Mouse (Mus musculus) forebrain, embryonic 15.5 days (tissue): ENCODE measurements at regions not wholly inside any gene's neighbourhood (a gene's known extent, or its start where the extent isn't known, plus 50 kb on each side); places are given as distances from the start of the nearest gene placed in this dataset.

Experiments used
- ATAC-seq: fragments of 200-750 bp; cut with Nextera tagmentation; replicated peaks from 2 replicates; pipeline ENCODE4 v1.8.0; 2017; ENCODE audit warnings: mild to moderate bottlenecking, moderate TSS enrichment, moderate library complexity
- H3K27ac ChIP-seq: fragments of 300-500 bp; sonication (generic); replicated peaks from 2 replicates; pipeline ENCODE4 v1.5.1; 2015; ENCODE audit warnings: mild to moderate bottlenecking, inconsistent platforms
- H3K27me3 ChIP-seq: fragments of 300-500 bp; sonication (generic); 2 replicates; pipeline ENCODE4 v1.6.1; 2015; ENCODE audit warnings: inconsistent platforms
- H3K36me3 ChIP-seq: fragments of 300-500 bp; sonication (generic); 2 replicates; pipeline ENCODE4 v1.6.1; 2015; ENCODE audit warnings: mild to moderate bottlenecking, inconsistent platforms
- H3K4me1 ChIP-seq: fragments of 300-500 bp; sonication (generic); 2 replicates; pipeline ENCODE4 v1.6.1; 2015; ENCODE audit warnings: inconsistent platforms
- H3K4me2 ChIP-seq: fragments of 300-500 bp; sonication (generic); replicated peaks from 2 replicates; pipeline ENCODE4 v1.6.1; 2015; ENCODE audit warnings: mild to moderate bottlenecking, inconsistent platforms
- H3K4me3 ChIP-seq: fragments of 300-500 bp; sonication (generic); 2 replicates; pipeline ENCODE4 v1.5.1; 2015; ENCODE audit warnings: mild to moderate bottlenecking, inconsistent platforms
- H3K9ac ChIP-seq: fragments of 300-500 bp; sonication (generic); replicated peaks from 2 replicates; pipeline ENCODE4 v1.6.1; 2015; ENCODE audit warnings: mild to moderate bottlenecking, inconsistent platforms
- H3K9me3 ChIP-seq: fragments of 300-500 bp; sonication (generic); 2 replicates; pipeline ENCODE4 v1.6.1; 2016; ENCODE audit warnings: inconsistent platforms
- WGBS: fragments of 180-500 bp; shearing (Covaris S2); methylation state at CpG from one replicate; pipeline ENCODE4 v1.1.7; 2015; ENCODE audit warnings: mixed read lengths; 5-methylcytosine and 5-hydroxymethylcytosine counted together

DNA sequence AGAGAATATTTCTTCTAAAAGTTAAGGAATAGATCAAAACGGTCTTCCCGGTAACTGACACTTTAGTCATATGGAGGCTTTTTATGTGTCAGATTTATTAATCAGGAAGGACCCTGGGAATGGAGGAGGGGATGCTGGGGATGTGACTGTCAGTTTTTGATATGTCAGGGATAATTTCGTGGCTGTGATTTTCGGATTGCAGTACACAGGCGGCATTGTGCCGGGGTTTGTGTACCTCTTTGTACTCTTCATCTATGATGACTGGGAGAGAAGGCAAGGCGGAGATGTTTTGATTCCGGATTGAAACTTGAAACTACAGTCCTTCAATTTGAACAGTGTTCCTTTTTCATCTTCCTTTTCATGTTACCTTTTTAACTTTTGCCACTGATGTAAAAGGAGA lies 344.2 kb downstream of the Mdfic start:
- no peak overlapping the region for H3K4me3 ChIP-seq
- H3K9ac ChIP-seq, result no peak overlapping the region
- no peaks in the 10 kb centered on the region for H3K9me3 ChIP-seq
- H3K4me1 ChIP-seq, result no peaks in the 10 kb centered on the region
- 76% methylated on average over 8 of the region's 8 CpGs for WGBS
- H3K27me3 ChIP-seq, result no peaks in the 10 kb centered on the region
- H3K27ac ChIP-seq, result no peak overlapping the region
- H3K4me2 ChIP-seq, result no peak overlapping the region
- ATAC-seq, result no peak
- no peaks in the 10 kb centered on the region for H3K36me3 ChIP-seq

DNA sequence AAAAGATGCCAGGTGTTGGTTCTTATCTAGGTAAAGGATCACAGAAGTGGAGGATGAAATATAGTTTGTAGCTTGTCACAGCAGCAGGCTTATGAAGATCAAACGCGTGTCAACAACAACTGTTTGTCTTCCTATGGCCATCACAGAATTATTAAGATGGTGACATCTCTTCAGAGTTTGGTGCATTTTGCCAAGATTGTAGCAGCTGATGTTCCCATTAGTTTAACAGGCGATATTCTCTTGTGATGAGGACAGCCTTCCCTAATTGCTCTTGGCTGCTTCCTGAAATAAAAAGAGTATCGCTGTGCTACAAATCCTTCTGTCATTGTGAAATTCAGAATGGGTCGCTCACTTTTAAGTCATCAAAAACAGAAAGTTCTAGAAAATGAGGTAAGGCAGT lies 344.7 kb downstream of the Mdfic start:
- H3K27me3 ChIP-seq, result no peaks in the 10 kb centered on the region
- H3K9me3 ChIP-seq, result no peaks in the 10 kb centered on the region
- H3K4me3 ChIP-seq, result no peak overlapping the region
- 64% methylated on average over 5 of the region's 5 CpGs for WGBS
- H3K4me1 ChIP-seq, result no peaks in the 10 kb centered on the region
- no peak overlapping the region for H3K27ac ChIP-seq
- H3K9ac ChIP-seq, result no peak overlapping the region
- no peaks in the 10 kb centered on the region for H3K36me3 ChIP-seq
- H3K4me2 ChIP-seq, result no peak overlapping the region
- no peak for ATAC-seq

DNA sequence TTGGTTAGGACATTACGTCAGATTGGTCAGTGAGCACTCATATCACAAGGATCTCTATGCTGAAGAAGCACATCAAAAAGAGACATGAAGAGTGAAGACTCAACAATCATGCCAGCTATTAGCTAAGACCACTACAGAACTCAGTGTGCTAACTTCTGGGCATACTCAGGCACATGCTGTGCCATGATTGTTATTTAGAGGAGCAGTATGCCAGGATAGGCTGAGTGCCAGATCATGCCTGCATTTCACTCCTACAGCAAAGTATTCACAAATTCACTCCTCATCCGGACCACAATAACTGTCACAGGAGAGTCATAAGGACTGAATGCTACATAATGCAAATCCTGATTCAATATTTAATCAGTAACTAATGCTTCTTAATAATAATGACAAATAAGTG lies 355.8 kb downstream of the Mdfic start:
- ATAC-seq, result peak; percentile 49; the same call in 1 of the 2 replicates
- Histone ChIP-seq H3K36me3 (no peaks in the 10 kb centered on the region), H3K27ac (no peak overlapping the region), H3K9ac (no peak overlapping the region), H3K4me1 (peaks cover 16% of the 10 kb centered on the region), H3K4me2 (no peak overlapping the region), H3K4me3 (no peak overlapping the region), H3K9me3 (no peaks in the 10 kb centered on the region), H3K27me3 (no peaks in the 10 kb centered on the region)
- 68% methylated on average over 2 of the region's 2 CpGs for WGBS

DNA sequence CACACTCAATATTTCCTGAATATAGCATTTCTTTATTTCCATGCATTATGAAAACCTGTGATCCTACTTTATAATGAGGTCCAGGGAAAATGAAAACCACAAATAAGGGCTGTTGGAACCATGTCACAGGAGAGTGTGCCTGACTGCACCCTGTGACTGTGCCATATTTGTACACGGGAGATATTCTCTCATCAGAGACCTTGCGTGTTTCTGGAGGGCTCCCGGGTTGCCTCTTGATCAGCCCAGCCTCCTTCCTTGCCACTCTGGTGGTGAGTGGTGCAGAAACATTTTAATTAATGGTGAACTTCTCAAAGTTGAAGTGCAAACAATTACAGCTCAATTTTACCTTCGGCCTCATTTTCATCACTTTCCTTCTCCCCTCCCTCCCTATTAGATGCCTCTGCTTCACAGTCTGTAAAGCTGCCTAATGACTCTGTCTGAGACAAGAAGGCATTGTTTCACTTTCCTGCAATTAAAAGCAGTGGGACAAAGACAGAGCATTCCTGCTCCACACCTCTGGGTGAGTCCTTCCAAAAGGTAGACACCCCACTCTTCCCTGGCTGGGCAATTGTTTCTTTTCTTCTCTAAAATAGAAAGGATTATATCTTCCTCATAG lies 356.8 kb downstream of the Mdfic start:
- H3K36me3 ChIP-seq, result no peaks in the 10 kb centered on the region
- H3K4me2 ChIP-seq, result no peak overlapping the region
- ATAC-seq, result peak; percentile 75; the same call in 1 of the 2 replicates
- H3K4me3 ChIP-seq, result no peak overlapping the region
- H3K9me3 ChIP-seq, result no peaks in the 10 kb centered on the region
- no peak overlapping the region for H3K27ac ChIP-seq
- H3K9ac ChIP-seq, result no peak overlapping the region
- H3K4me1 ChIP-seq, result peaks cover 16% of the 10 kb centered on the region
- no peaks in the 10 kb centered on the region for H3K27me3 ChIP-seq
- 22% methylated on average over 4 of the region's 4 CpGs for WGBS

DNA sequence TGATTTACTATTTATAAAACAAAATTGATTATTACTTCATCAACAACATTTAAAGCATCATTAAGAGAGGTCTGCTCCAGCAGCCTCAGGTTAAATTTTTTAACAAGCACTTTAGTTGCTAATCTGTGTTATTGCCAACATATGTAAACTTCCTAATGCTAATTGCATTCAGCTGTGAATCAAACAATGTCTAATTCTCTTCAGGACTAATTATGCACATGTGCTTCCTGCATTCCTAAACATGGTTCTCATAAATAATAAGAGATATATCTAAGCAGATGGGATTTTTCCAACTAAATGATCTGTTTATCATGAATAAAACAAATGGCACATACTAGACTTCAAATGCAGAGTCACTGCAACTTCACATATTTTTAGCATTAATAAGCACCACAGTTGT lies 357.5 kb downstream of the Mdfic start:
- no peak overlapping the region for H3K9ac ChIP-seq
- H3K4me2 ChIP-seq, result no peak overlapping the region
- no peaks in the 10 kb centered on the region for H3K9me3 ChIP-seq
- H3K4me1 ChIP-seq, result peaks cover 16% of the 10 kb centered on the region
- no peaks in the 10 kb centered on the region for H3K27me3 ChIP-seq
- ATAC-seq, result peak; percentile 65; the same call in 1 of the 2 replicates
- no peak overlapping the region for H3K4me3 ChIP-seq
- H3K36me3 ChIP-seq, result no peaks in the 10 kb centered on the region
- no peak overlapping the region for H3K27ac ChIP-seq

DNA sequence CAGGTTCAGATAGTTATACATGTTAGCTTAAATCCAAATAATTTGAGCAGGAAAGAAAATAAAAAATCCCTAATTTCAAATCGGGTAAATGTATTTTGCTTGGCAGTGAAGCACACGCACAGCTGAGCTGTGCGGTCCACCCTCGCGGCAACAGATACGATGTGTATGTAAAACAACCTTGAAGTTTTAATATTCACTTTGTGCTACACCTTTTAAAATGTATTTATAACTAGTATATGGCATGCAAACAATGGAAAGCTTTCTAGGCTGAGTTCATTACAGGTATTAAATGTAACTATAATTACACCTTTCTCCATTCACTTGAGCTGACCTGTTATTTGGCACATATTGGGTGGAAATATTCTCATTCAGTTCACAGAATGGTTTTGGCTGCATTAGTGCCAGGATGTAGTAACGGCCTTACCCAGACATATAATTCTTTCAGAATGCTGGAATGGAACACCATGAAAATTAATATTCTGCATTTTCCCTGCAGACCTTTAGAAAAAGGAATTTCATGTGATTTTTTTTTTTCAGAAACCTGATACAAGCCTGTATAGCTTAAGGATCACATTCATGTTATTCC lies 366.6 kb downstream of the Mdfic start:
- 85% methylated on average over 7 of the region's 7 CpGs for WGBS
- no peaks in the 10 kb centered on the region for H3K36me3 ChIP-seq
- no peaks in the 10 kb centered on the region for H3K27me3 ChIP-seq
- H3K4me1 ChIP-seq, result no peaks in the 10 kb centered on the region
- H3K9me3 ChIP-seq, result no peaks in the 10 kb centered on the region
- no peak overlapping the region for H3K9ac ChIP-seq
- no peak overlapping the region for H3K27ac ChIP-seq
- no peak for ATAC-seq
- H3K4me2 ChIP-seq, result no peak overlapping the region
- no peak overlapping the region for H3K4me3 ChIP-seq

DNA sequence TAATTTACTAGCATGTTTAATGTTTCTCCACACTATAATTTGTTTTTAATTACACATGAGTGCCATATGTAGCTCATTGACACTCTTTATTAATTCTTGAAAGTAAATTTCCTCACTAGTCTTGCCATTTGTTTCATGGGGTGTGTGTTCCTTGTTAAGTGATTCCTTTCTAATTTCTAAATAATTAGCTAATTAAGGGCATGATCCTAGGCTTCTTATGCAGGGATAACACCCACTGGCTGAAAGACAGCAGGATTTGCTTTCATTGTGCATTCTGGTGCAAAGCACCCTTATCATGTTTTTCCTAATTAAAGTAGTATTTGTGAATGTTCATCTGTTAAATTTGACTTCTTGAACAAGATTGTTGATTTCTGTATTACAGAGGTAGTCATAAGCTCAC lies 378.3 kb downstream of the Mdfic start:
- H3K4me2 ChIP-seq, result no peak overlapping the region
- H3K4me1 ChIP-seq, result no peaks in the 10 kb centered on the region
- H3K27ac ChIP-seq, result no peak overlapping the region
- no peaks in the 10 kb centered on the region for H3K27me3 ChIP-seq
- H3K9me3 ChIP-seq, result no peaks in the 10 kb centered on the region
- no peak overlapping the region for H3K4me3 ChIP-seq
- H3K36me3 ChIP-seq, result no peaks in the 10 kb centered on the region
- no peak overlapping the region for H3K9ac ChIP-seq
- ATAC-seq, result peak; percentile 69

DNA sequence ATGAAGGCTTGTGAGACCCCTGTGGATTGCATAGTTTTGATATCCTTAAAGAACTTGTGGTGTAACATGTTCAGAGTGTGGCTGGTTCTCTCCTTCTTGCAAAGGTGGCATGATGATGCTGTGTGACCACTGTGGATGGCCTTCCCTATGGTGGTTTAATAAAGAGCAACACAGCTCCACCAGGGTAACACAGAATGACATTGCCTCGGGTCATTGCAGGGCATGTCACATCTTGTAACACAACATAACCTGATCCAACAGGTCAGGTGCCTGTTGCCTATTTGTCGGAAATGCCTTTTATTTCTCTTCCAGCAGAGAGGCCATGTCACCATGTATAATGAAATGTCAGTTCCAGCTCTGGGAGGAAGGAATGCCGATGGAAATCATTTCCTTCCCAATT lies 420.5 kb downstream of the Mdfic start:
- Histone ChIP-seq H3K27ac (no peak overlapping the region), H3K4me2 (no peak overlapping the region), H3K9ac (no peak overlapping the region), H3K36me3 (no peaks in the 10 kb centered on the region), H3K4me1 (no peaks in the 10 kb centered on the region), H3K27me3 (no peaks in the 10 kb centered on the region), H3K9me3 (no peaks in the 10 kb centered on the region), H3K4me3 (no peak overlapping the region)
- WGBS, result 74% methylated on average over 3 of the region's 3 CpGs
- no peak for ATAC-seq

DNA sequence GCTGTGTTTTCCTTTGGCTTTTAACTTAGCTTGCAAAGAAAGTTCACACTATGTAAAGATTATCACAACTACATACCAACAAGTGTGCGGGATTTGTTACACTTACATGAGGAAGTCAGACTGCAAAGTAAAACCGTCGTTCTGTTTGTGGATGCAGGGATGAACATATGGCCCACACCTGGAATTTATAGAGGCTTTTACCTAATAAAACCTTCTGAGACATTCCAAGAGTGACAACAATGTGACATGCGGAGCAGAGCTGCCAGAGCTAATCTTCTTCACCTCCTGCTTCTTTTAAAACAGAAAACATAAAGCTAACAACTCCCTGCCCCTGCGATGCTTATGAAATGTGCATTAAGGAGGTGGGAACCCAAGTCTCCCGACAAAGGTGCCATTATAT lies 424.1 kb downstream of the Mdfic start:
- Histone ChIP-seq H3K4me2 (no peak overlapping the region), H3K27ac (no peak overlapping the region), H3K27me3 (no peaks in the 10 kb centered on the region), H3K36me3 (no peaks in the 10 kb centered on the region), H3K9me3 (no peaks in the 10 kb centered on the region), H3K4me3 (no peak overlapping the region), H3K9ac (no peak overlapping the region), H3K4me1 (peaks cover 2% of the 10 kb centered on the region; the same call in 1 of the 2 replicates)
- ATAC-seq, result no peak
- WGBS, result 64% methylated on average over 6 of the region's 6 CpGs

DNA sequence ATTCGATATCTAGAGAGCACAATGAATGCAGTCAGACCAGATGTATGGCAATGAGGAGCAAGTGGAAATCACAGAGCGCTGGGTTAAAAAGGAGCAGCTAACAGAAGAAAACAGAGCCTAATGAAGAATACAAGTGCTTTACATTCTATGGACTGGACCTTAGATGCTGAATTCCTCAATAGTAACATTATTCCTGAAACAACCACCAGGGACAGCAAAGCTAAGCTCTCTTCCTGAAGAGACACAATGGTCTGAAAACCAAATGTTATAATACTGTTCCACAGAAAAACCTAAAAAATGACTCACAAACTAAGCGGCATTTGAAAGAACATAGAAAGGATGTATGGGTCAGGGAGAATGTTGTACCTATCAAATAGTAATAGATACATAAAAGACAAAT lies 430.1 kb downstream of the Mdfic start:
- WGBS, result 85% methylated on average over 3 of the region's 3 CpGs
- H3K4me1 ChIP-seq, result peaks cover 2% of the 10 kb centered on the region; the same call in 1 of the 2 replicates
- H3K4me2 ChIP-seq, result no peak overlapping the region
- no peak overlapping the region for H3K4me3 ChIP-seq
- no peak overlapping the region for H3K27ac ChIP-seq
- no peak for ATAC-seq
- no peaks in the 10 kb centered on the region for H3K36me3 ChIP-seq
- H3K27me3 ChIP-seq, result no peaks in the 10 kb centered on the region
- no peaks in the 10 kb centered on the region for H3K9me3 ChIP-seq
- no peak overlapping the region for H3K9ac ChIP-seq

DNA sequence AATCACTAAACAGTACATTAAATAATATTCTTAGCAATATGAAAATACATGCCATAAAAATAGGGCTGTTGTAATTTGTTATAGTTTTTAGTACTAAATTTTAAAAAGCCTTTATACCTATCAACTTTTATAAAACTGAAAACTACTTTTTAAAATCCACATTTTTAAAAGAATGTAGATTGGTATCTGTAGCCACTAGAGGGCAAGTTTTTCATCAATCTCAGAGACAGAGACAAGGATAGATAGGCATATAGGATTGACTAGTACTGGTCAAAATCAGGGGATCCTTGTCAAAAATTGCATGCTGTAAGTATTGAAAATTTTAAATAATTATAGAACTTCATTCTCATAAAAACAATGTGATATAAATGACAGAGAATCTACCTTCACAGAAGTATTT lies 431.0 kb downstream of the Mdfic start:
- Histone ChIP-seq H3K27ac (no peak overlapping the region), H3K36me3 (no peaks in the 10 kb centered on the region), H3K4me3 (no peak overlapping the region), H3K27me3 (no peaks in the 10 kb centered on the region), H3K9me3 (no peaks in the 10 kb centered on the region), H3K9ac (no peak overlapping the region), H3K4me2 (no peak overlapping the region), H3K4me1 (peaks cover 2% of the 10 kb centered on the region; the same call in 1 of the 2 replicates)
- no peak for ATAC-seq

DNA sequence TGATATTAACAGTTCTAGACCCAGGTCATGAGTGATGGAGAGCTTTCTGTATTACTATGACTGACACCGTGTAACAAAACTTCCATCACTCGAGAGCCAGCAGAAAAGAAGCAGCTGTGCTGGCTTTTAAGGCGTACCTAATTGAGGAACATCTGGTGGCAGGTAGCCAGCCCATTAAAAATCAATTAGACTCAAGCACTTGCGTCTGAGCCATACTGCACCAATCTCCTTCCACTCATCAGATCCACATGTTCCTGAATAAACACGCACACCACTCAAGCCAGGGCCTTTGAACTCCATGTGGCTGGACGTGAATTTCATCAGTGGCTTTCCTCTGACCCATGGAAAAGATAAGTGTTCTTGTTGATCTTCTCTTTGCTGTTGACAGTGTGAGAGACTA lies 432.2 kb downstream of the Mdfic start:
- Histone ChIP-seq H3K9ac (no peak overlapping the region), H3K36me3 (no peaks in the 10 kb centered on the region), H3K4me2 (no peak overlapping the region), H3K4me3 (no peak overlapping the region), H3K9me3 (no peaks in the 10 kb centered on the region), H3K27me3 (no peaks in the 10 kb centered on the region), H3K27ac (no peak overlapping the region), H3K4me1 (peaks cover 1% of the 10 kb centered on the region; the same call in 1 of the 2 replicates)
- ATAC-seq, result no peak
- WGBS, result 61% methylated on average over 6 of the region's 6 CpGs

DNA sequence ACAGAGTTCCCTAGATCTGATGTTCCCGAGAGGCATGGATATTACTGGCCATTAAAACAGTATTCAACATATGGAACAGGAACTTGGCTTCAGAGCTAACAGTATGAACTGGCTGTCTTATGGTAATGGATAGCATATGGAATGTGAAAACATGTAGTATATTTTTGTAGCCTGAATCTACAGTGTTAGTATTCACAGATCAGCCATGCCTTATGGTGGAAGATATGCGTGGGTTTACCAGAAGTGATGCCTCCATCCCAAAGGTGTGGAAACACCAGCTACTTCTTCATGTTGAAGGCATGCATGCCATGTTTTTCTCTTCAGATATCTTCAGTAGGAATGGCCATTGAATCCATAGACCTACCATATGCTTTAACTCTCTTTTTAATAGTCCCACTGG lies 444.6 kb downstream of the Mdfic start:
- Histone ChIP-seq H3K4me1 (no peaks in the 10 kb centered on the region), H3K27ac (no peak overlapping the region), H3K36me3 (no peaks in the 10 kb centered on the region), H3K9ac (no peak overlapping the region), H3K4me2 (no peak overlapping the region), H3K27me3 (no peaks in the 10 kb centered on the region), H3K4me3 (no peak overlapping the region), H3K9me3 (no peaks in the 10 kb centered on the region)
- 82% methylated on average over 2 of the region's 2 CpGs for WGBS
- ATAC-seq, result no peak
